Mouse (Mus musculus): ENCODE measurements around the gene Fam83c.
"Not testable (repeated sequence)": the region's sequence is repeated elsewhere in the genome, so short reads cannot be mapped to it uniquely, and the experiment has no call there.

The Fam83c gene

DNA sequence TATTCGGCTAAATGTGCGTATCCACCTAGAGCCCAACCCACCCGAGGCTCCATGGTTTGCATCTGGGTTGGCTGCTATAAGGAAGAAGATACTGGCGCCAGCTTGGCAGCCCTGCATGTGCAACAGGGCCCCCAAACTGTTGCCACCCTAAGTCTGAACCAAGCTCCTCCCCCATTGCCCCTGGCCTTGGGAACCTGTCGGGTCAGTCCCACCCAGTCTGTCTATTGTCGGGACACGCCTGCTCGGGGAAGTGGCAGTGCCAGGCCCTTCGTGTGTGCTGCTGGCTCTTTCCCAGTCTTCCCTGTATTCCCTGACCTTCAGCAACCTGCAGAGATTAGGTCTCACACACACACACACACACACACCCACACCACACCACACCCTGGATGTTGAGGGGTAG is at the start of gene Fam83c:
Gene Fam83c (minus strand): TSS at position 123 of the 400 bp plus-strand sequence.
- no peak for DNase-seq

DNA sequence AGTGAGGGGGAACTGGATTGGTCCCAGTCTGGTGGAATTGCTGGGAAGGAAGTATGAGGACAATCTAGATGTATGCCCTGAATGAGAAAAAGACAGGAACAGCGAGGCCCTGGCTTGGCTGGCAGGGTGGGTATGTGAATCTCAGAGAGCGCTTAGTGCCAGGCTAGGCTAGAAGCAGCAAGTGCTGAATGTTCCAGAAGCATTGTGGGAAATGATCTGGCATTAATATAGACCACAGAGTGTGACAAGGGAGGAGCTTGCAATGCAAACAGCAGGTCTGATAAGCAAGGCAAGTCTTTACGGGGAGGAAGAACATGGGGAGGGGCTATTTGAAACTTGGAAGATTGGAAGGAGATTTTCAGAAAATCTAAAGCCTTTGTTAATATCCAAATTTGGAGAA is 47.4 kb upstream of the Fam83c start:
- DNase-seq = no peak

DNA sequence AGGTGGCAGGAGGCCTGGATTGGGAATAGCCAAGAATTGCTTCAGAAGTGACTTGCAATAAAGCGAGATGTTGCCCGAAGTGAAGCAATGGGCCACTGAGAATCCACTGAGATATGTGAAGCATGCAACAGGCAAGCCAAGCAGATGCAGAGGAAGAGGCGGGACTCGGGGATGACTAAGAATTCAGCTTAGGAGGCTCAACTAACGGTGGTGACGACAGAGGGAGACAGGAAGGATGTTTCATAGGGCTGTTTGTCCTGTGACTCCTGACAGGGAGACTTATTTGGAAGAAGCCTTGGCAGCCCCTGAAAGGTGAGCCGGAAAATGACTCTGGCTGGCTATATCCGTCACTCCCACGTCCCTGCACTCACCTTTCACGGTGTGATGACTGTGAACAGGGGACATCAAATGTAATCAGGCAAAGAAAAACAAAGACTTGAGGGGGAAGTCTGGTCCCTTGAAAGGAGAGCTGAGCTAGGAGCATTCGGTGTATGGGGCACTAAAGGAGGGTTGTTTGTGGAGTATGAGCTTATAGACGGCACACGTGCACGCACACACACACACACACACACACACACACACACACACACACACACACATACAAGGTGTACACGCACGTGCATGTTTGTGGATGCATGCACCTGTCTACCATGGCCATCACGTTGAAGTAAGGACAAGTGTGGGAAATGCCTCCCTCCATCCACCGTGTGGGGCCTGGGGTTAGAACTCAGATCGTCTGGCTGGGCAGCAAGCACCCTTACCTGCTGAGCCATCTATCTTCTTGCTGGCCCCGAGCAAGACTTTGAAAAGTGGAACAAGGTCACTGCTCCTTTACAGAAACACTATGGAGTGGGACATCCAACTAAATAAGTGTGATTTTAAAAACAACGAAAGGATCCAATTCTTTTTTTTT is 44.6 kb upstream of the Fam83c start:
- DNase-seq = no peak

DNA sequence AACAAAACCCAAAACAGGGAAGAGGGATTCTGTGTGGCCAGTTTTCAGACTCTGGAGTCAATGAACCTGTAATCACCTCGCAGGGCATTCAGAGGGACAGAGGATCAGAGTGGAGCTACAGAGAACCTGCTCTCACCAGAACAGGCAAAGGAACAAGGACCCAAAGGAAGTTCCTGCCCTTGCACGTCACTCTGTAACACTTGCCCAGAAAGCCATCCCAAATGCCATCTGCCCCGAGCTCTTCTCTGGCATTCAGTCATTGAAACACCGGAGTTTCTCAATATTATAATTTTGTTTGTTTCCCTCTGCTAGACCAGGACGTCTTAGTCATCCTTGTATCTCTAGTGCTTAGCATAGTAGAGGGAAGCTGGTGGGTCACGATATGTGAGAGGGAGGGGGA is 39.0 kb upstream of the Fam83c start:
- DNase-seq = no peak

DNA sequence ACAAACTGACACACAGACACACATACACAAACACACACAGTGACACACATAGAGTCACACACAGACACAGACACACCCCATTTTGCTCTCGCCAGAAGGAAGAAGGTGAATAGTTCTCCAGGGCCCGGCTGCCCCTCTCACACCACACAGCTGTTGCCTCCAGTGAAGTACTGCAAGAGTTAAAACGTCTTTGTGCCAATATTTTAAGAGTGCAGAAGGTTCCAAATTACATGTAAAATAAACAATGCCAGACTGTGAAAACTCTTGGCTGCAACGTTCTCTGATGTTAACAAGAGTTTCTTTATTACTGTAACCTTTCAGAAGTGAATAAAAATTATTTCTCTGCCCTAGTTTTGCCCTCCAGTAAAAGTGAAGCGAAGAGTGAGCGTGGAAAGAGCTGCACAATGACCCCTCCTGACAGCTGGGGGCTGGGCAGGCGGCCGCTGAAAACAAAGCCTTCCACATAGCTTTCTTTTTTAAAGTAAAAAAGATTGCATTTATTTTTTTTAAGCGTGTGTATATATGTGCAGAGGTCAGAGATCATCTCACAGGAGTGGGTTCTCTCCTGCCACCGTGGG is 38.4 kb upstream of the Fam83c start:
- no peak for DNase-seq

DNA sequence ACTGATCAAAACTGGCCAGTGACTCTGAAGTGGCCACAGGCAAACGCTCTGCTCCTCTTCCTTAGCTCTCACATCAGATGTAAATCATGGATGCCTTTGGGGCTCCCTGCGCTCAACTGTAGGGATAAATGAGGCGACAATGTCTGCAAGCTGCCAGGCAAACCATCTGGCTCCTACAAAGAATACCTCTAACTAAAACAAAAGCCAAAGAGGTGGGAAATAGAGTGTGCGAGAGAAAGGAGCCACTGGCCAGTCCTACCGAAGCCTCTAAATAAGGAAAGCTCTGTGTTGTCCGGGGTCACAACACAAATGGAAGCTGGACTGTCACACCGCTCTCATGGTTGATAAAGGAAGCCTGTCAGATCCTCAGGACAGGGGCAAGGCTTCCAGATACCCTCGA is 37.8 kb upstream of the Fam83c start:
- no peak for DNase-seq

DNA sequence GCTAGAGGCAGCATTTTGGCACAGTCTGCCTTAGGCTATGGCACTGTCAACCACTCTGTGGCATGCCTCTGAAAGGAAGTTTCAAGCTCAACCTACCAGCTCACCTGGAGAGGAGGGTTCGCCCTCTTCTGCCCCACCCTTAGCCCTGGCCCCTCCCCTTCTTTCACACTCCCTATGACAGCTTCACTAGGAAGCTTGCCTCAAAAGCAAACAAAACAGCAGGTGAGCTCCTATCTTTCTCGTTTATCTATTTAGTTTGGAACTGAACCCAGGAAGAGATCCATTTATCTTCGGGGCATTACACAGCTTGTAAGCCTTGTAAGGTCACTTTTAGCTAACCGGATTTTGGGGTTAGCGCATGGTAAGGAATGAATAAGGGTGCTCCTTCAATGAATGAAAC is 35.1 kb upstream of the Fam83c start:
- no peak for DNase-seq

DNA sequence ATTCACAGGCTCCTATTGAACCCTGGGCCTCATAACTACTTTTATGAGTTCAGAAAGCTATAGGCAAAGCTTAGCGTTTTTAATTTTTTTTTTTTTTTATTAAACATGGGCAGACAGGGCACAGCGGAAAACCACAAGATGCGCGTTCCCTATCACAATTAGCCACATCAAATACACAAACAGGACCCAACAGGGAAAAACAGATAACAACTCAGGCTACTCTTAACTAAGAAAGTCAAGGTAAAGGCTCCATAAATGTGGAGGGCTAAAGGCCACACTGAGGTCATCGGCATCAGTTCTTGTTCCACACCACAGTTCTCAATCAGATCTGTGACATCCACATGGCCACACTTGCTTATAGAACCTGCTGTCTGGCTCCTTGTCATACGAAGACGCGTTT is 33.7 kb upstream of the Fam83c start:
- no peak for DNase-seq

DNA sequence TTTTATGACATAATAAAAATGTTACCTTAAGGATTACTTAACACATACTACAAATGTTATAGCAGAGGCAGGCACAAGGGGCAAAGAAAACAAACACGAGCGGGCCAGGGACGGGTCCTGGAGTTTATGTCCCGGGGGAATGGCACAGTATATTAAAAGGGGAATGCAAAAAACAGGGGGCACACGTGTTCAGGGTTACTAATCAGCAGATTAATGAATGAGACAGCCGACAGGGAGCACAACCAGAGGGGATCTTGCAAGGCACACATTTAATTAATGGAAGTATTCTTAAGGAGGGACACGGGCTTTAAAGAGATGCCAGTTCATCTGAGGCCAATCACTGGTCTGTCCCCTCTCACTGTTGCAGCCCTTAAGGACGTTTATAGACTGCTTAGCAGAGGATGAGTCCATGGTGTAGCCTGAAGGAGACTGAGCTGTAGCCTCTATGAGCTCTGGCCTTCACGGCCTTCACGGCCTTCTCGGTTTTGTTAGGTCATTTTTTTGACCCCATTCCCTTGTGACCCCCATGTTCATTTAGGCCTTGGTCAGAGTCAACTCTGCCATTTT is 28.7 kb upstream of the Fam83c start:
- DNase-seq = no peak

DNA sequence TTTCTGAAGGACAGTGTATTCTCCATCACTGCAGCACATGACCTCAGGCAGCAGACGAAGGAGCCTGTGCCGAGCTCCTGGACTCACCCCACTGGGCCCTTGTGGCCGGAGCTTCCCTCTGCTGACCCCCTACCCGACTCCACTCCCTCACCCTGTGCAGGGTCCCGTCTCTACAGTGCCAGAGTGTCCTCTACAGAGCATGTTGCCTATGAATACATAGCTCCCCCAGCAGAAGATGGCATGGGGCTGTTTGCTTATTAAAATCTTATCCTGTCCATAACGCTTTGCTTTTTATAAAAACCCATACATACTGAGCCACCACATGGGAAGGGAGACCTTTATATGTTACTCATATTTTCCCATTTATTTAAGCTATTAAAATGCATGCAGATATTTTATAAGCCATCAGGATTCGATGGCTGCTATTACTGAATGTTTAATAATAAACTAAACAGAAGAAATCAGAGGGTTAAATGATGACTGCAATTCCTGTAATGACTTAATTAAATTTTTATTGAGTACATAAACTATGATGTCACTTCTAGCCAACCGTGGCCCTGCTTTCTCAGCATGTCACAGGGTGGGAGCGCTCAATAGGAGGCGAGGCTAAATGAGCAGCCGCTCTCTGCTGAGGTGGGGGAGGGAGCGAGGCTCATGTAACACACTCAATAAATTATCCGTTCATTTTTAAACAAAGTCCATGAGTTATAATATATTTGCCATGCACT is 28.1 kb upstream of the Fam83c start:
- DNase-seq = no peak

DNA sequence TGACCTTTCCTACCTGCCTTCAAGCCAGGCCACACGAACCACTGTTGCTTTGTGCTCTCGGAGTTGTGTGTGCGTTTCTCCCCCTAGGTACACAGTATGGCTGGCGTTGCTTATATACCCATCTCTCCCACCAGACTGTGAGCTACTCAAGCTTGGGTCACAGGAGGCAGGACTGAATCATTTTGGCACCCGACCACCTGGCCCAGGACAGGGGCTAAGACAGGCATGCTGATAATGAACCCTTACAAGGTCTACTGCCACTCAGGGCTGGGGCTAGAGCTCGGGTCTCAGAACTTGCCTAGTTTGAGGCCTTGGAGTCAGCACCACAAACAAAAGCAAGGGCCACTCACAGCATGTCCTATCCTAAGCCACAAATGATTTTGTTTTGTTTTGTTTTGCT is 26.9 kb upstream of the Fam83c start:
- DNase-seq = no peak

DNA sequence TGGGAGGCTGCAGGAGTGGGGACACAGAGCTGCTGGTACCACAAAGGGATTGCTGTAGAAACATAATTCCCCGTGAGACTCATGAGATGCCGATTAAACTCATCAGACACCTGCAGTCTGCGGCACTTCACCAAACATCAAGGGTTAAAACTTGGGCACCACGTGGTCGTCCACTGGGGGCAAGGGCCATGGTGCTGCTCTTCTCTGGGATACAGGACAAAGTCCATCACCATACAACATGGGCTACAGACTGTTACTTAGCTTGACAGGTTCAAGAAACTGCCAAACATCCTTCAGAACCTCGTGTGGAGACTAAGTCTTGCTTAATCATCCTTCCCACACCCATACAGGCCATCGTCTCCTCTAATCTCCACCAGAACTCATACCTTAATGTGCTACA is 25.4 kb upstream of the Fam83c start:
- DNase-seq = no peak

DNA sequence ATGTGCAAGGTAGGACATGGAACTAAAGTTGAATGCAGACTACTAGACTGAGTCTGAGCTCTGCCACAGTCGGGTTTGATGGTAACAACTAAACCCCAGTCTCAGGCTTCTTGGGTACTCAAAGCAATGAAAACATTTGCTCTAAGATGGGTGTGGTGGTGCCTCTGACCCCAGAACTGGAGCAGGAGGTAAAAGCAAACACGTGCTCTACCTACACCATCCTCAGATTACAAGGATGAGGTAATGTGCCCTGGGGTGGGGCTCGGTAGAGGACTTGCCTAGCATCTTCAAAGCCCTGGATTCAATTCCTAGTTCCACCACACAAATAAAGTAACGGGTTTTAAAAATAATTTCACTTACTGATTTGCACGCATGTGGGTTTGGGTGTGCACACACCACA is 17.9 kb upstream of the Fam83c start:
- DNase-seq = no peak

DNA sequence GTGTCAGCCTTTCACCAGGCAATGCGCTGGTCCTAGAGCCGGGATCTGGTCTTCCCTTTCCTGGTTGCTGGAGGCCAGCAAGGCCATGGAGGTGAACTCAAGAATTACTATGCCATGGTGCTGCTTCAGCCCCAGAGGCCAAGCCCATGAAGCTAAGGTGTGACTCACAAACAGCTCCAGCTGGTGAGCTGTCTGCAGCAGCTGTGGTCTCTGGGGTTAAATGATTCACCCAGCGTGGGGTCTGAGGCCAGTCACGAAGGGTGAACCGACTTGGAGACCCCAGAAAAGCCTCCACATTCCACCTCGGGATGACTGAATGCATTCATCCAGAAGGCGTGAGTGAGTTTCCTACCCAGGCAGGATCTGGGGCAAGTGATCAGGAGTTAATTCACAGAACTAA is 15.5 kb upstream of the Fam83c start:
- no peak for DNase-seq

DNA sequence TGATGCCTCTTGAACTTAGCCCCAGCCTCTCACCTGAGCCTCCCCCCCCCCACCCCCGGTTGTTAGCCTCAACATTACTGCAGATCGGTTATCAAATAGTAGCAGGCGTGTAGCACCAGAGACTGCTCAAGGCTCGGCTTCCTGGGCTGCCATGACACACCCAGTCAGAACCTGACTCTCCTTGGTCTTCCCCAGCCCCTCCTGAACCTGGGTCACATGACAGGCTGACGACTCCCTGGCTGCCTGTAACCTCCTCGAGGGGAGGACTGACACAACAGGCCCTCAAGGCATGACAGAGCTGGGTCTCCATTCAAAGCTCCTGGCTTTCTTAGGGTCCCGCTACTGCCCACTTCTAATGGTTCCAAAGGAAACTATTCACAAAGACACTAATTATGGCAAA is 14.8 kb upstream of the Fam83c start:
- no peak for DNase-seq

DNA sequence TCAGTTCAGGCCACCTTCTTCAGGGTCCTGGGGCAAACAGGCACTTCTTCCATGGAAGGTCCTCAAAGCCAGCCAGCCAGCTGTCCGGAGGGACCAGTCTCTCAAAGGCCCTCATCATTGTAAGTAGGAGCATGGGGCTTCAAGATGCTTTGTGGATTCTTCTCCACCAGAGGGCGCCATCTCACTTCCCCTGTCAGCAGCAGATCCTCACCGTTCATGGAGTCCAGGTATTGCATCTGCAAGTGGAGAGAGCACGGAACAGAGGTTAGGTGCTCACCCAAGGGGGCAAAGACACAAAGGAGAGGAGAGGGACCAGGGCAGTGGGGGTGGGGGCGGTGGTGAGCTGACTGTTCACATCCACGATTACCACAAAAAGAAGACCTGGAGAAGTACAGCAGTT is 13.6 kb upstream of the Fam83c start:
- peak; percentile 85 to 86 for DNase-seq

DNA sequence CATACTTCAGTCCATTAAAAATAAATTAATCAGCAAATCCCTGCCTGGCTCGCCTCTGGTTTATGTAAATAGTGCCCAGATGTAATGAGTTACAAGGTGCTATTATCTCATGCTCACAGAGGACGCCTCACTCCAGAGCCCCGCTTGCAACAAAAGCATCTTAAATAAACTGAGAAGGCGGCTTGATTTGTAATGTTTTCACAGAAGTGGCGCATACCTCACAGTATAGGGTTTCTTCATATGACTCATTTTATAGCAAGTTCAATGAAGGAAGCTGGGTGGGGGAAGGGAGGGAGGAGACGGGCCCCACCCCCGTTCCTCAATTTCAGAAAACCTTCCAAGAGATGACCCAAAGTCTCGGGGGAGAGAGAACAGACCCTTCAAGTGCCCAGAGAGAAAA is 12.3 kb upstream of the Fam83c start:
- DNase-seq = no peak

DNA sequence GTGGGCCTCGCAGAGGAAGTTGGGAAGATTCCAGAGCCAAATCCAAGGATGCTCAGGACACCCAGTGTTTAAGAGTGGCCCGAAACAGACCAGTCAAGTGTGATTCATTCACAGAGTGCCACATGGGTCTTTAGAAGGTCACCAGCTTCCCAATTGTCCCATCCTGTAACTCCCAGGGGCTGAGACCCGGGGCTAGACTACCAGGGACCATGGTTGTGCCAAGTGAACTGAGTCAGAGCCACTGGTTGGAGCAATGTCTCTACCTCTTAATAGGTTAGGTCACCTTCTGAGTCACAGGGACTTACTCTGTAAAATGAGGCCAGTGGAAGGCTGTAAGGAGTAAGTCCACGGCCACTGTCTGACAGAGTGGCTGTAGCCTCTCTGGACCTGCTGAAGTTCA is 4.3 kb upstream of the Fam83c start:
- DNase-seq = no peak

DNA sequence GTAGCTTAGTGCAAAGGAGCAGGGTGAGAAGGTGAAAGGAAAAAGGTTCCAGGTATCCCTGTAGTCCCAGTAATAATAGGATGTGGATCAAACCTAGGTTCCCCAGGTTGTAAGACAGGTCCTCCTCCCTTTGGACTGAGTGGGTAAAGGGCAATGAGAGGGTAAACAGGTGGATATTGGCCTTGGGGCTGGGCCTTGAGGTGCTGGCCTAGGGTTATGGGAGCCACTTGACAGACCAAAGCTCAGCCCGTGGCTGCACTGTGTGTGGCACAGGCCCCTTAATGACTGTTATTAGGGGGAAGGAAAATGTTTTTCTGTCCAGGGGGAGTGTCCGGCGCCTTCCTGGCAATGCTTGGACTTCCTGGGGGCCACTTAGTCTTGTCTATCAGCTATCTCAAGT is 3.3 kb upstream of the Fam83c start:
- DNase-seq = no peak

DNA sequence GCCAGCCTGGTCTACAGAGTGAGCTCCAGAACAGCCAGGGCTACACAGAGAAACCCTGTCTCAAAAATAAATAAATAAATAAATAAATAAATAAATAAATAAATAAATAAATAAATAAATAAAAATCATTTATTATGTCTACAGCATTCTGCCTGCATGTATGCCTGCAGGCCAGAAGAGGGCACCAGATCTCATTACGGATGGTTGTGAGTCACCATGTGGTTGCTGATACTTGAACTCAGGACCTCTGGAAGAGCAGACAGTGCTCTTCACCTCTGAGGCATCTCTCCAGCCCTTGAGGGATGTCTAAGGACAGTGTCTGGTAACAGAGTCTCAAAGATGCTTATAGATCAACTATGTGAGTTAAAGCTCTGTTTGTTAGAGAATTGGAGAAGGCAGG is 2.6 kb downstream of the Fam83c start:
- not testable (repeated sequence) for DNase-seq

DNA sequence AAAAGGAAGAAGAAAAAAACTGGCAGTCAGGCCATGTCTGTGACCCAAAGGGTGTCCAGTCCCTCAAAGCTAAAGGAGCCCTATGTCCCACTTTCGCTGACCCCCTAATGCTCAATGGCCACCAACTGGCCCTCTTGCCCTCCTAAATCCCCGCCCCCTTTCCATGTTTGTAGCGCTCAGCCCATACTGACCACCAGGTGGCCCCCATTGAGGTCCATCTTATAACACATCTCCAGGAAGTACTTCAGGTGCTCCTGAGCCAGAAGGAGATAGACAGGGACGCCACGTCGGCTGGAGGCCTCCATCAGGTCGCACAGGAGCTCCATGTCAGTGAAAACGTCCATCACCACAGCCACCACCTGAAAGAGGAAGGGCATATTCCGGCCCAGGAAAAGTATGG is 3.4 kb downstream of the Fam83c start:
- no peak for DNase-seq

DNA sequence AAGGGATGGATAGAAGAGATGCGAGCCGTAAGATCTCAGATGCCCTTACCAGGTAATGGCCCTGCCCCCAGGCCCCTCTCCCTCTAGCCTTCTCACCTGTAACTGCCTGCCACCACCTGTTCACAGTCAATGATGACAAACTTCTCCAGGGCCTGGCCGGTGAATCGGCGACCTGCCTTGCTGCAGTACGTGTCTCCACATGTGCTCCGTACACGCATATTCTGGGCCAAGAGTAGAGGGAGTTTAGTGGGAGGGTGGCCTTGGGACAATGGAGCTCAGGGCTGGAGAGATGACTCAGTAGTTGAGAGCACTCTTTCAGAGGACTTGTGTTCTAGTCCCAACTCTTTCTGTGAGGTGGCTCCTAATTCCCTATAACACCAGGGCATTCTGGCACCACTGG is 3.8 kb downstream of the Fam83c start:
- DNase-seq = no peak

DNA sequence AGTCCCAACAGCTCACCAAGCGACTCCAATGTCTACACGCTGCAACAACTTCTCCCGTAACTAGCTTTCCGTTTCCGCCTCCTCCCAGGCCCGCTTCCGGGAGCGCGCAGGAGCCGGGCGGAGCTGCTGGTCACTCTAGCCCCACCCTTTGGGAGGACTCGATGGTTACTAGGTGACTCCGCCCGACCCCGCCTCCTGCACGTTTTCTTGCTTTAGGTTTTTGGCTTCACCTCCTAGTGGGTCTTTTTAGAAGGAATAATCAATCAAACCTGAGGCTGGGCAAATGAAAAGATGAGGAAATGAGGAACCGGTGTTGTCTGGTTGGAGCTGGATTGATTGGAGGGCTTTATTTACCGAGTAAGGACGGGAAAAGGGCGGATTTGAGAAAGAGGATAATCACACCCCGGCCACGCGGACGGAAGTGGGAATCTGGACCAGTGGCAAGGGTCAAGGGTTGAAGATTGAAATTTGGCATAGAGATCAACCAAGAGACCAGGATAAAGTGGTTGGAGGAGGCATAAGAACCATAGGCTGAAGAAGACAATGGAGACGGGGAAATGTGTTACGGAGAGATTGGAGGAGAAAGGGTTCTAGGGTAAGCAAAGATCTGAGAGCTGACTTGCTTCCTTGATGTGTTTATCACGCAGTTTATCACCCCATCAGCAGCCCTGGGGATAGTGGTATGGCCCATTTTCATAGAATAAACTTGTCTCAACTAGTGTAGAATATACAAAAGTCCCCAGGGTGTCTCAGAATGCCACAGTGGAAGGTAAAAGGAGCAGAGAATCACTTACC is 7.8 kb downstream of the Fam83c start, which contains the start of gene Eif6:
Gene Eif6 (minus strand): TSS at position 296 of the 795 bp plus-strand sequence.
- peak; percentile 75 to 78 for DNase-seq
